In genomic region chr15:96729785-96730184, GRCm38 (mm10) we compare ENCODE assay signal across 11 mouse cellular contexts. TPM values are rescaled to one million over a fixed set of nuclear protein-coding genes. Genes with fewer than 3 reads are reported as not detected.
DNase-seq lines count a peak whose midpoint lies in the region; ATAC-seq and TF ChIP-seq lines count a peak whose summit lies in the region.
"Had no signal": no experiment of that assay in that cellular context is flagged by ENCODE, and none has a peak within 500 bp of the region (broad histone marks: within the 10 kb centered on the region; RNA-seq: fewer than 3 reads in every experiment).

No protein-coding gene starts in this region.

- no peak for TF ChIP-seq EP300 in heart, adult 2 months (IDR thresholded peaks at IDR 0.05; ENCODE audit: insufficient read depth, low read depth, low read length)
- peak; percentile 60 to 68; a peak in 3 of 4 replicates for TF ChIP-seq EP300 in MEL (IDR thresholded peaks at IDR 0.05; ENCODE audit: low read depth in 1 of 2, low read length in 2 of 2)

- no peak for TF ChIP-seq CTCF in heart, adult 2 months (IDR thresholded peaks at IDR 0.05)
- TF ChIP-seq CTCF in MEL (IDR thresholded peaks at IDR 0.05 in 2 of 3, conservative IDR thresholded peaks at IDR 0.05 in 1 of 3; ENCODE audit: control insufficient read depth in 1 of 3, insufficient read depth in 1 of 3, low read depth in 2 of 3, low read length in 3 of 3, poor library complexity in 1 of 3, severe bottlenecking in 1 of 3) = no peak

- no peak overlapping the region for H3K4me2 ChIP-seq in embryonic facial prominence, embryonic 15.5 days (replicated peaks)
- no peak overlapping the region for H3K4me2 ChIP-seq in heart, embryonic 16.5 days (ENCODE audit: low read depth, low read length)
- H3K4me2 ChIP-seq: midbrain, embryonic 13.5 days had no signal

- no peaks in the 10 kb centered on the region for H3K9me3 ChIP-seq in MEL (replicated peaks; ENCODE audit: insufficient read depth, low read length)
- H3K9me3 ChIP-seq in embryonic facial prominence, embryonic 15.5 days (replicated peaks) = no peaks in the 10 kb centered on the region
- H3K9me3 ChIP-seq in heart, embryonic 16.5 days (replicated peaks; ENCODE audit: control insufficient read depth, low read length) = no peaks in the 10 kb centered on the region
- H3K9me3 ChIP-seq: midbrain, embryonic 13.5 days had no signal

- ATAC-seq in embryonic facial prominence, embryonic 15.5 days (ENCODE audit: insufficient number of reproducible peaks, low FRiP score, low TSS enrichment, low read depth) = peak; percentile 60; the same call in 1 of the 2 replicates
- ATAC-seq in heart, embryonic 16.5 days (replicated peaks; ENCODE audit: extremely low read depth, insufficient read depth, low FRiP score) = no peak; the same call in 1 of the 2 replicates
- ATAC-seq: midbrain, embryonic 13.5 days had no signal

- no peaks in the 10 kb centered on the region for H3K79me2 ChIP-seq in heart, adult 2 months (replicated peaks; ENCODE audit: control insufficient read depth, insufficient read depth, low read length)
- no peaks in the 10 kb centered on the region for H3K79me2 ChIP-seq in MEL (ENCODE audit: control insufficient read depth, insufficient read depth, low read length, poor library complexity)

- H3K27me3 ChIP-seq in heart, adult 2 months (ENCODE audit: control insufficient read depth, insufficient read depth, low read length) = no peaks in the 10 kb centered on the region
- no peaks in the 10 kb centered on the region for H3K27me3 ChIP-seq in MEL (ENCODE audit: control insufficient read depth in 1 of 2, insufficient read depth in 2 of 2, low read length in 2 of 2)
- H3K27me3 ChIP-seq in embryonic facial prominence, embryonic 15.5 days = no peaks in the 10 kb centered on the region
- H3K27me3 ChIP-seq in heart, embryonic 16.5 days (ENCODE audit: control insufficient read depth, insufficient read depth, low read length) = no peaks in the 10 kb centered on the region
- H3K27me3 ChIP-seq: midbrain, embryonic 13.5 days had no signal

- no peak overlapping the region for H3K4me3 ChIP-seq in heart, adult 2 months
- peak overlapping the region in 1 of 2 experiments; percentile 0; a peak in 1 of 4 replicates for H3K4me3 ChIP-seq in MEL (ENCODE audit: control insufficient read depth in 1 of 2, insufficient read depth in 1 of 2, low read depth in 2 of 2, low read length in 2 of 2)
- H3K4me3 ChIP-seq in embryonic facial prominence, embryonic 15.5 days (replicated peaks) = no peak overlapping the region
- no peak overlapping the region for H3K4me3 ChIP-seq in heart, embryonic 16.5 days (ENCODE audit: low read length)
- H3K4me3 ChIP-seq: midbrain, embryonic 13.5 days had no signal

- H3K36me3 ChIP-seq in heart, adult 2 months (ENCODE audit: control insufficient read depth, insufficient read depth, low read length) = no peaks in the 10 kb centered on the region
- peaks cover 0 to 26% of the 10 kb centered on the region in 2 experiments; a peak in 2 of 4 replicates for H3K36me3 ChIP-seq in MEL (ENCODE audit: control insufficient read depth in 1 of 2, insufficient read depth in 2 of 2, low read length in 2 of 2)
- no peaks in the 10 kb centered on the region for H3K36me3 ChIP-seq in embryonic facial prominence, embryonic 15.5 days
- H3K36me3 ChIP-seq in heart, embryonic 16.5 days (ENCODE audit: control insufficient read depth, insufficient read depth) = no peaks in the 10 kb centered on the region
- H3K36me3 ChIP-seq: midbrain, embryonic 13.5 days had no signal

- peak overlapping the region; percentile 45 for H3K27ac ChIP-seq in heart, adult 2 months
- peak overlapping the region; percentile 73 for H3K27ac ChIP-seq in MEL (ENCODE audit: control insufficient read depth, low read depth, low read length)
- peak overlapping the region; percentile 7; the same call in 1 of the 2 replicates for H3K27ac ChIP-seq in embryonic facial prominence, embryonic 15.5 days (replicated peaks)
- peak overlapping the region; percentile 14; the same call in 1 of the 2 replicates for H3K27ac ChIP-seq in heart, embryonic 16.5 days (ENCODE audit: low read length)
- H3K27ac ChIP-seq: midbrain, embryonic 13.5 days had no signal

- intact Hi-C loops in heart, adult 2 months (cut with DNase I) = loop anchor here (5.0 kb wide), 1 partner anchor 88 kb away; no protein-coding TSS in a partner anchor
- intact Hi-C loops in heart, postnatal 36 days (cut with DNase I) = loop anchor here (2.0 kb wide), 1 partner anchor 19 kb away; no protein-coding TSS in a partner anchor

- peak in 1 of 2 experiments; percentile 66 for DNase-seq in heart, adult 2 months
- DNase-seq in heart, postnatal 36 days = no peak
- peak; percentile 40 for DNase-seq in MEL (ENCODE audit: low read depth, low spot score)
- DNase-seq in ovary, postnatal 14 days (ENCODE audit: low spot score) = no peak
- no peak for DNase-seq in ovary, postnatal 36 days (ENCODE audit: low spot score)
- no peak for DNase-seq in adrenal gland, postnatal 10 days
- DNase-seq: lung, postnatal 14 days; retina, postnatal 1 day had no signal

- TF ChIP-seq RAD21 in MEL (IDR thresholded peaks at IDR 0.05; ENCODE audit: low read depth, low read length) = no peak

- no peak for TF ChIP-seq POLR2A in heart, adult 2 months (IDR thresholded peaks at IDR 0.05; ENCODE audit: insufficient read depth, low read depth, low read length)
- no peak for TF ChIP-seq POLR2A in MEL (IDR thresholded peaks at IDR 0.05; ENCODE audit: control insufficient read depth in 1 of 2, insufficient read depth in 1 of 2, low read depth in 1 of 2, low read length in 2 of 2, poor library complexity in 1 of 2)

- H3K9ac ChIP-seq in heart, adult 2 months (ENCODE audit: low read depth, low read length) = no peak overlapping the region
- peak overlapping the region; percentile 31 for H3K9ac ChIP-seq in MEL (ENCODE audit: control insufficient read depth, low read depth, low read length, poor library complexity, severe bottlenecking)
- H3K9ac ChIP-seq in embryonic facial prominence, embryonic 15.5 days = no peak overlapping the region
- no peak overlapping the region for H3K9ac ChIP-seq in heart, embryonic 16.5 days (ENCODE audit: low read length)
- H3K9ac ChIP-seq: midbrain, embryonic 13.5 days had no signal

- 57% methylated on average over 9 of the region's 9 CpGs for WGBS in heart, adult 2 months
- 62% methylated on average over 9 of the region's 9 CpGs for WGBS in embryonic facial prominence, embryonic 15.5 days
- WGBS in heart, embryonic 16.5 days = 55% methylated on average over 9 of the region's 9 CpGs

- H3K4me1 ChIP-seq in heart, adult 2 months (ENCODE audit: control insufficient read depth, insufficient read depth, low read length) = peaks cover 8% of the 10 kb centered on the region
- peaks cover 10 to 27% of the 10 kb centered on the region in 2 experiments for H3K4me1 ChIP-seq in MEL (ENCODE audit: control insufficient read depth in 1 of 2, insufficient read depth in 2 of 2, low read length in 2 of 2)
- H3K4me1 ChIP-seq in embryonic facial prominence, embryonic 15.5 days = peaks cover 23% of the 10 kb centered on the region; the same call in 1 of the 2 replicates
- H3K4me1 ChIP-seq in heart, embryonic 16.5 days (ENCODE audit: control insufficient read depth, insufficient read depth, low read length) = peaks cover 19% of the 10 kb centered on the region
- H3K4me1 ChIP-seq: midbrain, embryonic 13.5 days had no signal

TF ChIP-seq in MEL, 35 proteins besides CTCF, POLR2A, EP300 and RAD21:
- TF ChIP-seq MYB (IDR thresholded peaks at IDR 0.05; ENCODE audit: low read depth, low read length) (peak; percentile 62; the same call in 1 of the 2 replicates), MXI1 (IDR thresholded peaks at IDR 0.05; ENCODE audit: low read depth, low read length) (no peak), CHD2 (IDR thresholded peaks at IDR 0.05; ENCODE audit: low read length) (no peak), ZC3H11A (IDR thresholded peaks at IDR 0.05; ENCODE audit: low read depth, low read length) (no peak), GATA1 (IDR thresholded peaks at IDR 0.05; ENCODE audit: low read depth, low read length) (peak; percentile 28; the same call in 1 of the 2 replicates), ETS1 (IDR thresholded peaks at IDR 0.05; ENCODE audit: low read depth, low read length) (no peak), MYC (IDR thresholded peaks at IDR 0.05; ENCODE audit: low read depth, low read length) (no peak)

RNA-seq across cellular contexts. Expression of gene Slc38a2, which starts 30.3 kb away (rescaled TPM):
- total RNA-seq in heart, adult 2 months (2021) = 100 to 1,000 TPM; 149 to 209 TPM
- 59.3 and 109 TPM in 2 replicates for polyA plus RNA-seq in heart, adult 2 months (2012; rRNA removed)
- total RNA-seq in heart, postnatal 36 days (2021) = 100 to 1,000 TPM; 173 to 251 TPM
- total RNA-seq in MEL (2012; rRNA removed) = 80.6 and 150 TPM in 2 replicates
- polyA plus RNA-seq in MEL (2012; ENCODE audit: insufficient read depth in 1 of 2, insufficient read length in 2 of 2, low read depth in 1 of 2, low replicate concordance in 2 of 2, missing spikeins in 1 of 2) = 100 to 1,000 TPM; 177 to 590 TPM
- polyA plus RNA-seq in embryonic facial prominence, embryonic 15.5 days (2015; fragmentation: Nextera tagmentation; extraction: Ambion mirVana) = 101 and 107 TPM in 2 replicates
- polyA plus RNA-seq in heart, embryonic 16.5 days (2015; fragmentation: Nextera tagmentation; extraction: Ambion mirVana) = 178 and 190 TPM in 2 replicates
- total RNA-seq in adrenal gland, postnatal 10 days (2021) = 100 to 1,000 TPM in 1 of 2 experiments, 10 to 100 TPM in 1; 99.1 to 143 TPM

Comparison
In these comparisons a context has a peak if more than half of its experiments do, and no peak if none do; other contexts are left out.
1. H3K27ac ChIP-seq: peak in every context shown above with its lines; median percentile 73 in MEL; 45 in heart, adult 2 months; 14 in heart, embryonic 16.5 days; 7 in embryonic facial prominence, embryonic 15.5 days.